Mouse (Mus musculus): ENCODE measurements around the gene Camkk1. TPM values are rescaled to one million over a fixed set of nuclear protein-coding genes. Genes with fewer than 3 reads are reported as not detected.

Camkk1 gene
- polyA plus RNA-seq, 1 experiment from 2014 or later, result 17.1 TPM

DNA sequence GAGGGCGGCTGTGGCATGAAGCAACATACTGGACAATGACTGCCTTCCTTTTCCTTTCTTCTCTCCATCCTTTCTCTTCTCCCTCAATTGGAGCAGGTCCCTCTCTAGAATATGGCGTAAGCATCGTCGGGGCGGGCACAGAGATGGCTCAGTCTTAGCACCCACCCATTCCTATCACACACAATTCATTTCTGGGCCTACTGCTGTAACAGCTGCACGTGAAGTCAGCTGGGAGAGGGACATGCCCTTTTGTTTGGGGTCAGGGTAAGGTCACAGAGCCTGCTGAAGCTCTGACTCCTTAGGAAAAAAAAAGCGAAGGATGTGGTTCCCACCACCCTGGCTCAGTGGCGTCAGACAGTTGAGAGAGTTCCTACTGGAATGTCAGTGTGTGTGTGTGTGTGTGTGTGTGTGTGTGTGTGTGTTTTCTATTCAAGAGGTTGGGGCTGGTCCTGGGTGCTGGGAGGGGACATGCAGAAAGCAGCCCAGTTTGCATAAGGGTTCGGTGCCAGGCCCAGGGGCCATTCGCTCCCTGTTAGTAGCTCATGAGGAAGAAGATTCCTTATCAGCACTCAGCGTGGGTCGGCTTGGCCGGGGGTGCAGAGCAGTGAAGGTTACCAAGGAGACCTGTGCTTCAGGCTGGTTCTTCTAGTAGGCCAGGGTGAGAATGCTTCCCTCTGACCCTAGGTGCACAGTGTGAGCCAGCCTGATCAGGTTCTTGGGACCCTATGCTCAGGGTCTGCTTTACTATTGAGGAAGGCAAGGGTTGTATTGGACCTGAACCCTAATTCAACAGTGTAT lies 21.1 kb upstream of the Camkk1 start:
- no peak overlapping the region for H3K4me2 ChIP-seq (replicated peaks)
- H3K9ac ChIP-seq (replicated peaks), result no peak overlapping the region
- no peak overlapping the region for H3K27ac ChIP-seq
- no peaks in the 10 kb centered on the region for H3K9me3 ChIP-seq
- no peaks in the 10 kb centered on the region for H3K27me3 ChIP-seq
- no peak overlapping the region for H3K4me3 ChIP-seq (replicated peaks)
- ATAC-seq, result no peak
- 81% methylated on average over 13 of the region's 13 CpGs for WGBS
- H3K36me3 ChIP-seq, result no peaks in the 10 kb centered on the region
- H3K4me1 ChIP-seq (replicated peaks), result no peaks in the 10 kb centered on the region

GRCm38 (mm10) chr11:72998771-72999170 lies 20.0 kb upstream of the Camkk1 start, which contains the start of gene P2rx1:
TSS of gene P2rx1 (plus strand) at chr11:72999103.
- WGBS, result 61% methylated on average over 8 of the region's 8 CpGs
- Histone ChIP-seq H3K4me1 (replicated peaks) (no peaks in the 10 kb centered on the region), H3K27ac (no peak within 1 kb of the TSS), H3K4me2 (replicated peaks) (no peak within 1 kb of the TSS), H3K36me3 (no peaks in the 10 kb centered on the region), H3K9me3 (no peaks in the 10 kb centered on the region), H3K27me3 (no peaks in the 10 kb centered on the region), H3K9ac (replicated peaks) (no peak within 1 kb of the TSS), H3K4me3 (replicated peaks) (no peak within 1 kb of the TSS)
- no peak for ATAC-seq

GRCm38 (mm10) chr11:73001029-73001428 lies 17.8 kb upstream of the Camkk1 start:
- Histone ChIP-seq H3K27me3 (0 out of 2 replicates have a peak, but pooled peaks cover 2% of the 10 kb centered on the region), H3K27ac (no peak overlapping the region), H3K4me3 (replicated peaks) (no peak overlapping the region), H3K4me1 (replicated peaks) (no peaks in the 10 kb centered on the region), H3K9ac (replicated peaks) (no peak overlapping the region), H3K9me3 (no peaks in the 10 kb centered on the region), H3K36me3 (no peaks in the 10 kb centered on the region), H3K4me2 (replicated peaks) (no peak overlapping the region)
- WGBS, result 13% methylated on average over 6 of the region's 6 CpGs
- ATAC-seq, result peak; percentile 40; the same call in 1 of the 2 replicates

- no peak overlapping the region for H3K9ac ChIP-seq (replicated peaks)
- no peaks in the 10 kb centered on the region for H3K9me3 ChIP-seq
- no peak overlapping the region for H3K4me3 ChIP-seq (replicated peaks)
- H3K27ac ChIP-seq, result no peak overlapping the region
- peak; percentile 66 for ATAC-seq
- no peak overlapping the region for H3K4me2 ChIP-seq (replicated peaks)
- no peaks in the 10 kb centered on the region for H3K36me3 ChIP-seq
- no peaks in the 10 kb centered on the region for H3K4me1 ChIP-seq (replicated peaks)
- 0 out of 2 replicates have a peak, but pooled peaks cover 4% of the 10 kb centered on the region for H3K27me3 ChIP-seq
- 2% methylated on average over 2 of the region's 2 CpGs for WGBS
These were observed 12.4 kb upstream of the Camkk1 start for GRCm38 (mm10) chr11:73006377-73006776.

GRCm38 (mm10) chr11:73007113-73007512 lies 11.7 kb upstream of the Camkk1 start:
- no peaks in the 10 kb centered on the region for H3K4me1 ChIP-seq (replicated peaks)
- H3K27me3 ChIP-seq, result 0 out of 2 replicates have a peak, but pooled peaks cover 4% of the 10 kb centered on the region
- ATAC-seq, result no peak
- H3K4me3 ChIP-seq (replicated peaks), result no peak overlapping the region
- H3K9ac ChIP-seq (replicated peaks), result no peak overlapping the region
- no peaks in the 10 kb centered on the region for H3K9me3 ChIP-seq
- WGBS, result 77% methylated on average over 3 of the region's 3 CpGs
- no peak overlapping the region for H3K4me2 ChIP-seq (replicated peaks)
- H3K36me3 ChIP-seq, result no peaks in the 10 kb centered on the region
- no peak overlapping the region for H3K27ac ChIP-seq

DNA sequence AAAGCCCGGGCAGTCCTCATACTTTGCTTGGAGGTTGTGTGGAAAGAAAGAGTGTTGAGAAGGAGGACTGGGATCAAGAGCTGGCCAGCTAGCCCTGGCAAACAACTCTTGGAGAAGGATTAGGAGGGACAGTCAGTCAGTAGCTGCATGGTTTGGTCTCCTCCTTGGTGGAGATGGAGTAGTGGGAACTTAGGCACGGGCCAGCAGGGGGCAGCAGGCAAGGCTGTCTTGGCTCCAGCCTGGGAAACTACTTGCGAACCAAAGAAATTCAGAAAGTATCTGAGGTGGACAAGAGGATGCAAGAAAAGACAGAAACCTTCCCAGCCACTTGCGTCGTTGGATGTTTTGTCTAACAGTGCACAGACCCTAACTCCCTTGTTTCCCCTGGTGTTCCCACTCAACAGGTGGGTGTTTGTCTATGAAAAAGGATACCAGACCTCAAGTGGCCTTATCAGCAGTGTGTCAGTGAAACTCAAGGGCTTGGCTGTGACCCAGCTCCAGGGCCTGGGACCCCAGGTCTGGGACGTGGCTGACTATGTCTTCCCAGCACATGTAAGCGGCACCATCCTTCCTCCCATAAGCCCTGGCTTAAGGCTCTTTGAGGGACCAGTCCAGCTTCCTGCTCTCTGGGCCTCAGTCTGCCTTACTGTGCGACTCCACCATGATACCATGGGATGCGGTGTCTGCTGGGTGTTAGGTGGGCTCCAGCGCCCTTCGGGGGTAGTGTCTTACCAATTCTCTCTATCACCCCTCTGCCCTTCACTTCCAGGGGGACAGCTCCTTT lies 10.9 kb upstream of the Camkk1 start:
- ATAC-seq, result peak; percentile 15; the same call in 1 of the 2 replicates
- no peak overlapping the region for H3K4me3 ChIP-seq (replicated peaks)
- H3K4me1 ChIP-seq (replicated peaks), result no peaks in the 10 kb centered on the region
- 0 out of 2 replicates have a peak, but pooled peaks cover 4% of the 10 kb centered on the region for H3K27me3 ChIP-seq
- 64% methylated on average over 11 of the region's 11 CpGs for WGBS
- H3K27ac ChIP-seq, result no peak overlapping the region
- no peak overlapping the region for H3K9ac ChIP-seq (replicated peaks)
- no peaks in the 10 kb centered on the region for H3K36me3 ChIP-seq
- no peaks in the 10 kb centered on the region for H3K9me3 ChIP-seq
- H3K4me2 ChIP-seq (replicated peaks), result no peak overlapping the region

DNA sequence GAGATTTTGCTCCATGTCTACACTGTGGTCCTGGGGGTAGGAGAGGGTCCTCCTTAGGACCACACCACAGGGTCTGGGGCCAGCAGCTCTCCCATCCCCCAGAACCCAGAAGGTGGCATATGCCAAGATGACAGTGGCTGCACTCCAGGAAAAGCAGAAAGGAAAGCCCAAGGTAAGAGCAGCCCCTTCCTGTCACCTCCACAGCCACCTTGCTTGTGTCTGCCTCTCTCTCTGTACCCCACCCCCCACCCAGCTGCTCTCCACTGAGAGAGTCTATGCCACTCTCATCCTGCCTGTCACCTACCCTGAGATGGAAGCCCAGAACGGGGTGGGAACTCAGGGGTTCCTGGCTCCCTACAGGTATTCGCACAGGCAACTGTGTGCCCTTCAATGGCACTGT lies 10.0 kb upstream of the Camkk1 start:
- Histone ChIP-seq H3K9ac (replicated peaks) (no peak overlapping the region), H3K4me3 (replicated peaks) (no peak overlapping the region), H3K27ac (no peak overlapping the region), H3K9me3 (no peaks in the 10 kb centered on the region), H3K36me3 (no peaks in the 10 kb centered on the region), H3K4me1 (replicated peaks) (no peaks in the 10 kb centered on the region), H3K4me2 (replicated peaks) (no peak overlapping the region), H3K27me3 (0 out of 2 replicates have a peak, but pooled peaks cover 4% of the 10 kb centered on the region)
- ATAC-seq, result no peak
- WGBS, result 74% methylated on average over 2 of the region's 2 CpGs

GRCm38 (mm10) chr11:73009531-73010274 lies 9.1 kb upstream of the Camkk1 start:
- no peak overlapping the region for H3K27ac ChIP-seq
- no peaks in the 10 kb centered on the region for H3K4me1 ChIP-seq (replicated peaks)
- no peak overlapping the region for H3K9ac ChIP-seq (replicated peaks)
- H3K36me3 ChIP-seq, result no peaks in the 10 kb centered on the region
- 60% methylated on average over 13 of the region's 13 CpGs for WGBS
- H3K4me2 ChIP-seq (replicated peaks), result no peak overlapping the region
- ATAC-seq, result no peak
- no peaks in the 10 kb centered on the region for H3K9me3 ChIP-seq
- 0 out of 2 replicates have a peak, but pooled peaks cover 2% of the 10 kb centered on the region for H3K27me3 ChIP-seq
- no peak overlapping the region for H3K4me3 ChIP-seq (replicated peaks)

DNA sequence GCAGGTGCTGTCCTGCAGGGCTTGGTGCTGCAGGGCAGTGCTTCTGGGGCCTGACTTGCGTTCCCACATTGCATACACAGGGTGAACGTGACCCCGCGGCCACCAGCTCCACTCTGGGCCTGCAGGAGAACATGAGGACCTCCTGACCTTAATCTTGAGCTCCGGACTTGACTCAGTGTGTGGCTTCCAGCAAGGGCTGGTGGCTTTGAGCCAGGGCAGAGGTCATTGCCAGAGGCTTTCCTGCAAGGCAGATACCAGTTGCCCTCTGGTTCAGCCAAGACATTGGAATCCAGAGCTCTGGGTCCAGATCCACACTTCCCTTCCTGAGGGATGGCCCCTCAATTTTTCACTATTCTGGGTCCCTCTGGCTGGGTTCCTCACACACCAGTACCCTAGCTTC lies 4.8 kb upstream of the Camkk1 start:
- Histone ChIP-seq H3K27me3 (peaks cover 11% of the 10 kb centered on the region), H3K9ac (replicated peaks) (no peak overlapping the region), H3K4me3 (replicated peaks) (no peak overlapping the region), H3K27ac (no peak overlapping the region), H3K4me1 (replicated peaks) (peaks cover 4% of the 10 kb centered on the region; the same call in 1 of the 2 replicates), H3K4me2 (replicated peaks) (no peak overlapping the region), H3K36me3 (no peaks in the 10 kb centered on the region), H3K9me3 (no peaks in the 10 kb centered on the region)
- no peak for ATAC-seq
- WGBS, result 67% methylated on average over 5 of the region's 5 CpGs

DNA sequence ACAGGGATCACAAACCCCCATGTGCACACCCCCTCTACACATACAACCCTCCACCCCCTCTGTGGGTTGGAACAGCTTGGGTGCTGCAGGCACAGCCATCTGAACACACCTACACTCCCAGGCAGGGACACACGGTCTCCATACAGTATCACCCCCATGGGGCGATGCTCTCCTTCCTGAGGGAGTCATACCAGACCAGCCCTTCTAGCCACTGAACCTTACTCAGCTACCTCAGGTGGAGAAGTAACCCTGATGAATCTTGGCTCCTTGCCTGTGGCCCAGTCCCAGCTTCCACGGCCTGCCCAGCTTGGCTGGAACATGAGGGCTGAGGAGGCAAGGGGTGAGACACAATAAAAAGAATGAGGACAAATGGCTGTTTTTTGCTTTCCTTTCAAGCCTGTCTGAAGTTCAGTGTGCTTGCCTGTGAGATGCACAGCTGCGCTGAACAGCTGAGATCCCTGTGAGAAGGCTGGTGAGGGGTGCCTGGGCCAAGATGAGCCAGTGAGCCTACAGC lies 3.9 kb upstream of the Camkk1 start:
- Histone ChIP-seq H3K4me2 (replicated peaks) (no peak overlapping the region), H3K27ac (no peak overlapping the region), H3K9me3 (no peaks in the 10 kb centered on the region), H3K4me1 (replicated peaks) (peaks cover 12% of the 10 kb centered on the region), H3K4me3 (replicated peaks) (no peak overlapping the region), H3K36me3 (no peaks in the 10 kb centered on the region), H3K9ac (replicated peaks) (no peak overlapping the region), H3K27me3 (peaks cover 13% of the 10 kb centered on the region)
- ATAC-seq, result no peak
- 90% methylated on average over 4 of the region's 4 CpGs for WGBS

DNA sequence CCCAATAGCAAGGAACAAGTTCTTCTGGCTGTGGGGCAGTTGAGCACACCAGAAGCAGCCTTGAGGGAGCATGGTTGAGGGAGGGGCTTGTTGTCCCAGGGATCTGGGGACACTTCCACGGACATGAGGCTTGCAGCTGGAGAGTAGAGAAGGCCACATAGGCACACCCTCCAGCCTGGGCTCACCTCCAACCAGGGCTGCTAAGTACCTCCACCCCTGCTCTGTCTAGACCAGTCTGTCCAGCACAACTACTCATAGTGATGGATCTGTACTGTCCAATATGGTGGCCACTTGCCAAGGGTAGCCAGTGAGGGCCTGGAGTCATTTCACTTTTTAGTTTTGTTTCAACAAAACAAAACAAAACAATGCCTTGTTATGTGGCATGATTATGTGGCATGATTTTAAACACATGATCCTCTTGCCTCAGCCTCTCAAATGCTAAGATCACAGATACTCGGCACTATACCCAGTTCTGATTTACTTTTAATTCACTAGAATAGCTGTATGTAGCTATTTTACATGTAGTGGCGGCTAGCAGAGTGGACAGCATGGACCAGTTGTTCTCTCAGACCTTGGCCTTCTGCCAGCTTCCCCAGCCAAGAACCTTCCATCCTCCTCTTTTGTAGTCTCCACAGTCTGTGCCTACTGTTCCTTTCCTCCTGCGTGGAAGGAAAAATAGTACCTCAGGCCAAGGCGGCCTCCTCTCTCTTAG lies 3.3 kb upstream of the Camkk1 start:
- Histone ChIP-seq H3K36me3 (no peaks in the 10 kb centered on the region), H3K9ac (replicated peaks) (no peak overlapping the region), H3K4me2 (replicated peaks) (no peak overlapping the region), H3K27me3 (peaks cover 20% of the 10 kb centered on the region), H3K27ac (no peak overlapping the region), H3K9me3 (no peaks in the 10 kb centered on the region), H3K4me3 (replicated peaks) (no peak overlapping the region), H3K4me1 (replicated peaks) (peaks cover 19% of the 10 kb centered on the region)
- ATAC-seq, result no peak
- 76% methylated on average over 5 of the region's 5 CpGs for WGBS

Data from midbrain, embryonic 13.5 days (tissue).